Mouse (Mus musculus) subcutaneous adipose tissue, adult 2 months (tissue): ENCODE data around the gene Smco2. TPM values are rescaled to one million over a fixed set of nuclear protein-coding genes. Genes with fewer than 3 reads are reported as not detected.

Experiments
- polyA plus RNA-seq: library from polyadenylated mRNA; depleted of rRNA; stranded (reverse); fragments of >200 nt; gene quantifications from 2 replicates; pipeline ENCODE4 v1.2.3, GENCODE M21; 2012; ENCODE audit warnings: low replicate concordance; rRNA removed

The Smco2 gene
- polyA plus RNA-seq = not detected in 2 replicates

DNA sequence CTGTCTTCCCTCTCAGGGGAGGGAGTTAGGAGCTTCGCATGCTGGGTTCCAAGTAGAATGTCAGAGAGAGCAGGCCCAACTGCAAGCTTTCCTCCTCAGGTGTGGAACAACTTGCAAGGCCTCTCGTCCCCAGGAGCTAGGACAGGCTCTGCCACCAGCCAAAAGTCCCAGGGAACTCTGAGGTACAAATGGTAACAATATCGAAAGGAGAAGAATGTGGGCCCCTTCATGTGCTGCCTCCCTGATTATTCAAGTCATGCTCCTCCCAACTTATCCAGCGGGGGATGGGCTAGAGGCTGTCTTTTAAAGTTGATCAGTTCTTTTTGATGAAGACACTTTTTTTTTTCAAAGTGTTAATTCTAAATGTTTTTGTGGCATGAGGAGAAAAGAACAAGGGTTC, at the start of gene Smco2:
Smco2 (plus strand) TSS at position 55 of the 400 bp plus-strand sequence.

GRCm38 (mm10) chr6:146887958-146888659, 38.2 kb downstream of the Smco2 start, which contains the start of gene Ppfibp1:
TSS of gene Ppfibp1 (plus strand) at chr6:146888487.

Other genes with a start within 250 kb of the Smco2 start
- 46.3 and 46.4 TPM in 2 replicates for gene Med21, start 207.6 kb upstream of the Smco2 start, polyA plus RNA-seq
- gene Tm7sf3, start 207.3 kb upstream of the Smco2 start, polyA plus RNA-seq = 12.8 and 27.1 TPM in 2 replicates
- gene Stk38l, start 125.1 kb upstream of the Smco2 start, polyA plus RNA-seq = 7.2 and 7.8 TPM in 2 replicates
- gene Arntl2, start 54.0 kb upstream of the Smco2 start, polyA plus RNA-seq = 12.1 and 20.6 TPM in 2 replicates
- 34.1 and 37.2 TPM in 2 replicates for gene Ppfibp1, start 38.4 kb downstream of the Smco2 start, polyA plus RNA-seq
- not detected in 2 replicates for gene 1700034J05Rik, start 104.3 kb downstream of the Smco2 start, polyA plus RNA-seq
- 0.56 and 0.76 TPM in 2 replicates for gene Rep15, start 182.5 kb downstream of the Smco2 start, polyA plus RNA-seq
- 5.6 and 11.0 TPM in 2 replicates for gene Mrps35, start 192.7 kb downstream of the Smco2 start, polyA plus RNA-seq
- gene Mansc4, start 236.9 kb downstream of the Smco2 start, polyA plus RNA-seq = 1.4 TPM in 1 of 2 replicates, not detected in the other
- 17.3 and 24.4 TPM in 2 replicates for gene Klhl42, start 241.3 kb downstream of the Smco2 start, polyA plus RNA-seq